Mouse (Mus musculus) sigmoid colon, adult 10 weeks (tissue): Measurements from ENCODE around the gene Trim28. TPM values are rescaled to one million over a fixed set of nuclear protein-coding genes. Genes with fewer than 3 reads are reported as not detected.

Source experiments
- polyA plus RNA-seq: library from polyadenylated mRNA; stranded (reverse); fragments of 350-450 nt; fragmentation: Illumina TruSeq; extraction: RNeasy Lipid Tissue Mini Kit (QIAGEN cat#74804); gene quantifications from one replicate; pipeline ENCODE4 v1.2.3, GENCODE M21; 2014; ENCODE audit warnings: low read depth, low replicate concordance

The Trim28 gene
- polyA plus RNA-seq: 16.1 TPM

GRCm38 (mm10) chr7:12998851-12999250 is at the start of gene Trim28:
TSS of gene Trim28 (plus strand) at chr7:12999114.

GRCm38 (mm10) chr7:12965678-12966091 is 33.2 kb upstream of the Trim28 start, which contains the start of gene Zfp324:
TSS of gene Zfp324 (plus strand) at chr7:12965838.

GRCm38 (mm10) chr7:12977682-12978389 is 21.1 kb upstream of the Trim28 start, which contains the start of gene Zfp446:
TSS of gene Zfp446 (plus strand) at chr7:12977848.

GRCm38 (mm10) chr7:12998053-12998452 is 861 bp upstream of the Trim28 start, which contains the start of gene Slc27a5:
TSS of gene Slc27a5 (minus strand) at chr7:12998192.

GRCm38 (mm10) chr7:13010005-13010908 is 11.3 kb downstream of the Trim28 start, which contains the start of gene Zbtb45:
TSS of gene Zbtb45 (minus strand) at chr7:13010034.

GRCm38 (mm10) chr7:13034148-13034977 is 35.4 kb downstream of the Trim28 start, which contains the start of gene Chmp2a:
TSS of gene Chmp2a (minus strand) at chr7:13034807.

GRCm38 (mm10) chr7:13037901-13038555 is 39.1 kb downstream of the Trim28 start, which contains the start of gene Ube2m:
TSS of gene Ube2m (minus strand) at chr7:13038275.

GRCm38 (mm10) chr7:13054287-13055010 is 55.5 kb downstream of the Trim28 start, which contains the start of gene Mzf1:
TSS of gene Mzf1 (minus strand) at chr7:13054764.

Other genes starting within 250 kb of the Trim28 start
- 0.85 TPM for gene Zscan18, start 195.5 kb upstream of the Trim28 start, polyA plus RNA-seq
- 30.5 TPM for gene Zfp329, start 180.3 kb upstream of the Trim28 start, polyA plus RNA-seq
- 39.9 TPM for gene Zfp110, start 164.4 kb upstream of the Trim28 start, polyA plus RNA-seq
- 3.1 TPM for gene Zfp128, start 117.9 kb upstream of the Trim28 start, polyA plus RNA-seq
- gene Zscan22, start 101.3 kb upstream of the Trim28 start, polyA plus RNA-seq: 4.5 TPM
- gene Rps5, start 76.8 kb upstream of the Trim28 start, polyA plus RNA-seq: 29.4 TPM
- 0.35 TPM for gene Rnf225, start 71.7 kb upstream of the Trim28 start, polyA plus RNA-seq
- gene Zfp324, start 33.3 kb upstream of the Trim28 start, polyA plus RNA-seq: 2.2 TPM
- 2.7 TPM for gene Zfp446, start 21.3 kb upstream of the Trim28 start, polyA plus RNA-seq
- gene Slc27a5, start 922 bp upstream of the Trim28 start, polyA plus RNA-seq: not detected
- 0.54 TPM for gene Zbtb45, start 10.9 kb downstream of the Trim28 start, polyA plus RNA-seq
- 95.3 TPM for gene Chmp2a, start 35.7 kb downstream of the Trim28 start, polyA plus RNA-seq
- 41.1 TPM for gene Ube2m, start 39.2 kb downstream of the Trim28 start, polyA plus RNA-seq
- gene Mzf1, start 55.6 kb downstream of the Trim28 start, polyA plus RNA-seq: 0.79 TPM
- gene Vmn1r85, start 96.1 kb downstream of the Trim28 start, polyA plus RNA-seq: not detected
- gene Vmn1r86, start 120.8 kb downstream of the Trim28 start, polyA plus RNA-seq: not detected
- gene Vmn1r87, start 141.0 kb downstream of the Trim28 start, polyA plus RNA-seq: not detected
- gene Vmn1r88, start 160.5 kb downstream of the Trim28 start, polyA plus RNA-seq: not detected
- gene Vmn1r89, start 213.9 kb downstream of the Trim28 start, polyA plus RNA-seq: not detected